Mouse (Mus musculus) liver, adult 2 months (tissue): ENCODE measurements around the gene 1700028K03Rik. TPM values are rescaled to one million over a fixed set of nuclear protein-coding genes. Genes with fewer than 3 reads are reported as not detected.

Source experiments
- DNase-seq: peaks from one replicate; pipeline ENCODE4 v3.0.0-alpha.2; 2011; ENCODE audit warnings: low read depth, low spot score; ENCODE audit errors: extremely low read depth
- H3K27ac ChIP-seq: fragments of 200-500 bp; replicated peaks from 2 replicates; pipeline ENCODE4 v1.5.1; 2012; ENCODE audit warnings: low read depth, mild to moderate bottlenecking, control low read depth, inconsistent platforms, low read length; ENCODE audit not compliant: insufficient read depth
- H3K27me3 ChIP-seq: fragments of 200-500 bp; 2 replicates; pipeline ENCODE4 v1.6.1; 2012; ENCODE audit warnings: mild to moderate bottlenecking, moderate library complexity, low read length, inconsistent platforms; ENCODE audit not compliant: control insufficient read depth, insufficient read depth
- H3K36me3 ChIP-seq: fragments of 200-500 bp; 2 replicates; pipeline ENCODE4 v1.6.1; 2012; ENCODE audit warnings: low read length, inconsistent platforms; ENCODE audit not compliant: control insufficient read depth, insufficient read depth
- H3K4me1 ChIP-seq: fragments of 200-500 bp; 2 replicates; pipeline ENCODE4 v1.6.1; 2011; ENCODE audit warnings: low read length; ENCODE audit not compliant: control insufficient read depth, insufficient read depth
- H3K4me3 ChIP-seq: fragments of 200-500 bp; 2 replicates; pipeline ENCODE4 v1.5.1; 2011; ENCODE audit warnings: low read depth, mild to moderate bottlenecking, control low read depth, low read length, moderate library complexity; ENCODE audit not compliant: insufficient read depth
- H3K79me2 ChIP-seq: fragments of 200-500 bp; 2 replicates; pipeline ENCODE4 v1.6.1; 2012; ENCODE audit warnings: inconsistent platforms, mild to moderate bottlenecking, low read length, moderate library complexity; ENCODE audit not compliant: control insufficient read depth, insufficient read depth
- H3K9ac ChIP-seq: fragments of 200-500 bp; 2 replicates; pipeline ENCODE4 v1.6.1; 2012; ENCODE audit warnings: low read depth, mild to moderate bottlenecking, control low read depth, inconsistent platforms, low read length
- CTCF ChIP-seq: fragments of 200-500 bp; IDR thresholded peaks from 2 replicates; pipeline ENCODE4 v1.5.1; 2011; ENCODE audit warnings: low read depth, low read length, control low read depth
- POLR2A ChIP-seq: fragments of 200-500 bp; IDR thresholded peaks from 2 replicates; pipeline ENCODE4 v1.6.1; 2011; ENCODE audit warnings: low read length, control low read depth; ENCODE audit not compliant: insufficient read depth; ENCODE audit errors: extremely low read depth
- whole genome bisulfite sequencing: fragments of 180-500 bp; shearing (Covaris S2); methylation state at CpG from one replicate; pipeline ENCODE4 v1.1.7; 2018; 5-methylcytosine and 5-hydroxymethylcytosine counted together
- polyA plus RNA-seq: library from polyadenylated mRNA; depleted of rRNA; stranded (reverse); fragments of >200 nt; gene quantifications from 2 replicates; pipeline ENCODE4 v1.2.3, GENCODE M21; 2012
- total RNA-seq: library from RNA; depleted of rRNA; stranded (reverse); fragments of >200 nt; gene quantifications from 2 replicates; pipeline ENCODE4 v1.2.3, GENCODE M21; 2014

The 1700028K03Rik gene
- total and polyA plus RNA-seq, 2 experiments, result 0.18 TPM; not detected in 1

DNA sequence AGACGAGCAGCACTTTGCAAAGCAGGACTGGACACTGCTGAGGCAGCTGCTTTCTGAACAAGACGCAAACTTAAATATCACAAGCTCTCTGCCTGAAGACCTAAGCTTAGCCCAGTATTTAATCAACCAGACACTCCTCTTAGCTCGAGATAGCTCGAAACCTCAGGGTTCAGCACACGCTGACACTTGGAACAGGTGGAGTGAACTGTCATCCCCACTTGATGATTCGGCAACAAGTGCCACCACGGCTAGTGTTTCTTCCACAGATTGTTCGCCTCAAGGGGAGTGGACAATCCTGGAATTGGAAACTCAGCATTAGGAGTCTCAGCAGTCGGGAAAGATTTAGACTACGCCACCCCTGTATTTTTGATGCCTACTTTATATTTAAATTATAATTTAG lies 24.0 kb upstream of the 1700028K03Rik start:
- 95% methylated on average over 10 of the region's 10 CpGs for WGBS
- TF ChIP-seq POLR2A (no peak), CTCF (no peak)
- DNase-seq, result no peak
- no peaks in the 10 kb centered on the region for H3K4me1 ChIP-seq
- 0 out of 2 replicates have a peak, but pooled peaks cover 1% of the 10 kb centered on the region for H3K36me3 ChIP-seq
- no peak overlapping the region for H3K27ac ChIP-seq
- H3K9ac ChIP-seq, result no peak overlapping the region
- H3K79me2 ChIP-seq, result no peaks in the 10 kb centered on the region
- H3K27me3 ChIP-seq, result no peaks in the 10 kb centered on the region
- no peak overlapping the region for H3K4me3 ChIP-seq

DNA sequence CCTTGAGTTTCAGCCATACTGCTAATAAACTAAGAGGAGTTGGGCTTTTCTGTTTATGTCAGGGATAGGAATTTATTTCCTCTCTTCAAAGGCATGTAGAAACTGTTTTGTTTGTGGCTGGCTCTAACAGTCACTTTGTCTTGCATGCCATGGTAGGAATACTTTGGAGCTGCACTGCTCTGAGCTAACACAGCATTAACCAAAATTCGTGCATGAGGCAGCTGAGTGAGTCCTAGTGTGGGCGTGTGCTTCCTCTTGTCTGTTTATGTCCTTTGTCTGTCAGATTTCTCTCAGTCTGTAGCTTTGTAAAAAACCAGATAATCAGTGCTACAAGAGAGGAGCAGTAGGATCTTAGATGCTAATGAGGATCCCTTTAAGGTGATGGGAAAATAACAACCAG lies 23.2 kb upstream of the 1700028K03Rik start:
- WGBS, result 72% methylated on average over 2 of the region's 2 CpGs
- no peaks in the 10 kb centered on the region for H3K27me3 ChIP-seq
- TF ChIP-seq CTCF (no peak), POLR2A (no peak)
- no peaks in the 10 kb centered on the region for H3K79me2 ChIP-seq
- no peak overlapping the region for H3K27ac ChIP-seq
- H3K9ac ChIP-seq, result no peak overlapping the region
- H3K4me1 ChIP-seq, result no peaks in the 10 kb centered on the region
- H3K4me3 ChIP-seq, result no peak overlapping the region
- H3K36me3 ChIP-seq, result 0 out of 2 replicates have a peak, but pooled peaks cover 1% of the 10 kb centered on the region
- DNase-seq, result no peak

DNA sequence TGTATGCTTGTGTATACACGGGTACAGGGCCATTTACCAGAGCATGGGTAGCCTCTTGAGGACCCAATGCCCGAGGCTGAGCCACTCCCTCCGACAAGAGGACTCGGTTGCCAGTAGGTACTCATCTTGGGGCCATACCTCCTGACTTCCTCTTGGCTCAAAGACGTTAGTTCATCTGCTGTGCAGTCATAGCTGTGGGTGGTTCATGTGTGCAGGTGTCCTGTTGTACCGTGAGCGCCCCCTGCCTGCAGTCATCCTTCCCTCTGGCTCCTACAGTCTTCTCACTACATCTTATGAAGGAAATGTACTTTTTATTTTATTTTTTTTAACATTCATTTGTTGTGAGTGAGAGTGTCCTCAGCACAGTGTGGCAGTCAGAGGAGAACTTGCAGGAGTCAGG lies 20.9 kb upstream of the 1700028K03Rik start:
- Histone ChIP-seq H3K27me3 (no peaks in the 10 kb centered on the region), H3K36me3 (0 out of 2 replicates have a peak, but pooled peaks cover 1% of the 10 kb centered on the region), H3K9ac (no peak overlapping the region), H3K4me3 (no peak overlapping the region), H3K27ac (no peak overlapping the region), H3K4me1 (no peaks in the 10 kb centered on the region), H3K79me2 (no peaks in the 10 kb centered on the region)
- 55% methylated on average over 7 of the region's 7 CpGs for whole genome bisulfite sequencing
- peak; percentile 7 for DNase-seq
- TF ChIP-seq CTCF (peak; percentile 78), POLR2A (no peak)

GRCm38 (mm10) chr5:107515453-107515852 lies 19.1 kb upstream of the 1700028K03Rik start:
- Histone ChIP-seq H3K27ac (no peak overlapping the region), H3K36me3 (no peaks in the 10 kb centered on the region), H3K4me3 (no peak overlapping the region), H3K27me3 (no peaks in the 10 kb centered on the region), H3K4me1 (no peaks in the 10 kb centered on the region), H3K79me2 (no peaks in the 10 kb centered on the region), H3K9ac (no peak overlapping the region)
- no peak for DNase-seq
- TF ChIP-seq CTCF (no peak), POLR2A (no peak)
- 94% methylated on average over 3 of the region's 3 CpGs for WGBS

DNA sequence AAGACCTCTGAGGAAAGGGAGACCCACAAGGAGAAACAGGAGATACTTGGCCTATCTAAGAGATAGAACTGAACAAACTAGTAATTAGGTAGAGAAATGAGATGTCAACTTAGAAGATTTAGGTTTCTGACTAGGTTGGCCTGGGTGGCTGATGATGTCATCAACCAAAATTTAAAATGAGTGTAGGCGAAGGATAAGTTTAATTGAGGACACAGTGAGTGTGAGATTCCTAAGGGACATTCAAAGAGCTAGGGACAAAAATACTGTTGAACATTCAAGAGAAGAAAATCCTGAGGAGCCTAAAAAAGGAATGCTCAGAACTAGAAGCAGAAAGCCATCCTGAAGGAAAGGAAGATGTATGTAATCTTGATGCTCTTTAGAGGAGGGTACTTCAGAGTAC lies 18.4 kb upstream of the 1700028K03Rik start:
- H3K4me1 ChIP-seq, result no peaks in the 10 kb centered on the region
- no peak overlapping the region for H3K4me3 ChIP-seq
- H3K79me2 ChIP-seq, result no peaks in the 10 kb centered on the region
- no peak for DNase-seq
- WGBS, result 98% methylated on average over 1 of the region's 1 CpGs
- no peak overlapping the region for H3K27ac ChIP-seq
- H3K27me3 ChIP-seq, result no peaks in the 10 kb centered on the region
- TF ChIP-seq CTCF (no peak), POLR2A (no peak)
- H3K36me3 ChIP-seq, result no peaks in the 10 kb centered on the region
- no peak overlapping the region for H3K9ac ChIP-seq

DNA sequence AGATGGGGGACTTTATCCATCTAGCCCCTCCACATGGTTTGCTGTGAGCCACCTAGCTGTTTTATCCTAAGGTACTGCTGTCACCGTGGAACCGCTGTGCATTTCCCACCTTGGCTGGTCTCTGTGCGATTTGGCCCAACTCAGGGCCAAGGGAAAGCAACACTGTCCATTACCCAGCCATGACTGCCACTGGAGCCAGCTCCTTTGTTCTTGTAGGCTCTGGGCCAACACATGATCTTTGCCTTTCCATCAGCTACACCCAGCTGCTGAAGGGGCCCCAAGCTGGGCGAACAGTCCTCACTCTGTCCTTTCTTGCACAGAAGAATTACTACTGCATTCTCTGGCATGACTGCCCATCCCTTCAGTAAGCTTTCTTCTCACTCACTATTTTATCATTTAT lies 15.9 kb upstream of the 1700028K03Rik start:
- no peaks in the 10 kb centered on the region for H3K27me3 ChIP-seq
- 97% methylated on average over 4 of the region's 4 CpGs for WGBS
- no peak for DNase-seq
- no peak overlapping the region for H3K4me3 ChIP-seq
- H3K27ac ChIP-seq, result no peak overlapping the region
- H3K36me3 ChIP-seq, result no peaks in the 10 kb centered on the region
- TF ChIP-seq POLR2A (no peak), CTCF (no peak)
- no peaks in the 10 kb centered on the region for H3K79me2 ChIP-seq
- no peak overlapping the region for H3K9ac ChIP-seq
- H3K4me1 ChIP-seq, result no peaks in the 10 kb centered on the region
